ENCODE assay signal across 8 mouse cellular contexts in the genomic region with DNA sequence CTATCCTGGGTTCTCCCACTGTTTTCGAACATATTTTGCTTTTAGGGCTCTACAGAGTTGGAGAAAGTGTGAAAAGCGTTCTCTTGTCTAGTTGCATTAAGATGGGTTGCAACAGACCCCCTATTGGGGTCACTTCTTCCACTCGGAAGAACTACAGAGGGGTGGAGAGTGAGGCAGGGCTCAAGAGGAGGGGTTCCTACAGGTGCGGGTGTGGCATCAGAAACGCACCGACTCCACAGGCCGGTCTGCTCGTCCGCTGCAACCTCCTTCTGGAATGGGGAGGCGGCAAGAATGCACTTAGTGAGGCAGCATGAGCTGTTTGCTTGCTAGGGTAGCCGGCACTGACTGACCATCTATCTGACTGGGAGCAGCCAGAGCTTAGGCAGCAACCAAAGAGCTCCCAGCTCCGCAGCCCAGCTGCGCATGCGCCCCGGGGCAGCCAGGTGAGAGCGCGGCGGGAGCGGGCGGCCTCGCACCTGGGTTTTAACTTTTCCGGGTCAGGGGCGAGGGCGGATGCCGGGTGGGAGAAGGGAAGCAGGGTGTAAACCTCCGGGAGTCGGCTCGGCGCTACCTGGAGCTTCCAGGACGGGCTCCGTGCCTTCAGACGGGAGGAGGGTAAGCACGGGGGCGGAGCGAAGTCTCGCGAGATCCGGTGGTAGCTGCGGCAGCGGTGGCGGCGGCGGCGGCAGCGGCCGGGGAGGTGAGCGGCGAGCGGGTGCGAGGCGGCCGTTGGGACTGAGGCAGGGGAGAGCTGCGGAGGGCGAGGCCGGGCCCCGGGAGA. TPM values are rescaled to one million over a fixed set of nuclear protein-coding genes. Genes with fewer than 3 reads are reported as not detected.
DNase-seq lines count a peak whose midpoint lies in the region; ATAC-seq and TF ChIP-seq lines count a peak whose summit lies in the region.

A gene (plus strand): TSS at position 627 of the 781 bp plus-strand sequence.

- peaks cover 28% of the 10 kb centered on the region for H3K79me2 ChIP-seq in liver, adult 2 months (ENCODE audit: control insufficient read depth, insufficient read depth, low read length)

- peak within 1 kb of the TSS; percentile 83 for H3K4me3 ChIP-seq in erythroblast, embryonic 14.5 days (replicated peaks)
- peak within 1 kb of the TSS; percentile 92 for H3K4me3 ChIP-seq in heart, embryonic 12.5 days
- peak within 1 kb of the TSS; percentile 75 for H3K4me3 ChIP-seq in kidney, embryonic 16.5 days (ENCODE audit: low read length)
- peak within 1 kb of the TSS; percentile 68 for H3K4me3 ChIP-seq in liver, adult 2 months (ENCODE audit: insufficient read depth, low read depth, low read length)

- no peaks in the 10 kb centered on the region for H3K36me3 ChIP-seq in erythroblast, embryonic 14.5 days (ENCODE audit: control insufficient read depth)
- H3K36me3 ChIP-seq in heart, embryonic 12.5 days, result no peaks in the 10 kb centered on the region
- H3K36me3 ChIP-seq in kidney, embryonic 16.5 days (ENCODE audit: insufficient read depth, low read length), result no peaks in the 10 kb centered on the region
- no peaks in the 10 kb centered on the region for H3K36me3 ChIP-seq in liver, adult 2 months (ENCODE audit: control insufficient read depth, insufficient read depth, low read length)

- no peak for TF ChIP-seq CTCF in liver, adult 2 months (IDR thresholded peaks at IDR 0.05; ENCODE audit: low read depth, low read length)

- peak within 1 kb of the TSS; percentile 90 for H3K4me2 ChIP-seq in heart, embryonic 12.5 days
- H3K4me2 ChIP-seq in kidney, embryonic 16.5 days (replicated peaks; ENCODE audit: low read depth, low read length), result peak within 1 kb of the TSS; percentile 85

- peaks cover 18% of the 10 kb centered on the region for H3K27me3 ChIP-seq in erythroblast, embryonic 14.5 days (ENCODE audit: control insufficient read depth)
- H3K27me3 ChIP-seq in heart, embryonic 12.5 days (replicated peaks), result no peaks in the 10 kb centered on the region
- H3K27me3 ChIP-seq in kidney, embryonic 16.5 days (ENCODE audit: insufficient read depth, low read length), result no peaks in the 10 kb centered on the region
- H3K27me3 ChIP-seq in liver, adult 2 months (ENCODE audit: control insufficient read depth, insufficient read depth, low read length), result no peaks in the 10 kb centered on the region

- peak; percentile 95 for DNase-seq in CD4-positive, CD25-positive, alpha-beta regulatory T cell, adult 2 months (ENCODE audit: low read depth, low spot score)
- DNase-seq in brain, embryonic 18.5 days (ENCODE audit: low read depth, low spot score), result peak; percentile 56
- DNase-seq in liver, adult 2 months (ENCODE audit: extremely low read depth, low read depth, low spot score), result peak; percentile 69
- DNase-seq in spleen, postnatal 36 days (ENCODE audit: low spot score in 2 of 2), result peak; percentile 83 to 85

- peak within 1 kb of the TSS; percentile 69 for H3K27ac ChIP-seq in heart, embryonic 12.5 days (ENCODE audit: poor library complexity, severe bottlenecking)
- H3K27ac ChIP-seq in kidney, embryonic 16.5 days (ENCODE audit: low read length), result peak within 1 kb of the TSS; percentile 92
- peak within 1 kb of the TSS; percentile 87 for H3K27ac ChIP-seq in liver, adult 2 months (replicated peaks; ENCODE audit: insufficient read depth, low read depth, low read length)

- H3K9me3 ChIP-seq in erythroblast, embryonic 14.5 days (ENCODE audit: control insufficient read depth, low read length), result no peaks in the 10 kb centered on the region
- no peaks in the 10 kb centered on the region for H3K9me3 ChIP-seq in heart, embryonic 12.5 days (replicated peaks)
- no peaks in the 10 kb centered on the region for H3K9me3 ChIP-seq in kidney, embryonic 16.5 days (ENCODE audit: low read length)

- TF ChIP-seq POLR2A in liver, adult 2 months (IDR thresholded peaks at IDR 0.05; ENCODE audit: extremely low read depth, insufficient read depth, low read length), result peak; percentile 60; the same call in 1 of the 2 replicates

- ATAC-seq in heart, embryonic 12.5 days (ENCODE audit: insufficient number of reproducible peaks, low FRiP score), result peak; percentile 89
- ATAC-seq in kidney, embryonic 16.5 days (ENCODE audit: low FRiP score, low TSS enrichment), result peak; percentile 92
- ATAC-seq in monocyte, adult 5-6 weeks (replicated peaks; ENCODE audit: insufficient number of reproducible peaks, low FRiP score, low TSS enrichment, poor library complexity, severe bottlenecking), result peak; percentile 60

- H3K4me1 ChIP-seq in erythroblast, embryonic 14.5 days (ENCODE audit: control insufficient read depth), result peaks cover 19% of the 10 kb centered on the region
- H3K4me1 ChIP-seq in heart, embryonic 12.5 days (replicated peaks), result peaks cover 27% of the 10 kb centered on the region
- peaks cover 15% of the 10 kb centered on the region for H3K4me1 ChIP-seq in kidney, embryonic 16.5 days (ENCODE audit: insufficient read depth, low read length)
- peaks cover 16% of the 10 kb centered on the region for H3K4me1 ChIP-seq in liver, adult 2 months (ENCODE audit: control insufficient read depth, insufficient read depth, low read length)

- 1% methylated on average over 52 of the region's 56 CpGs for WGBS in heart, embryonic 12.5 days
- WGBS in kidney, embryonic 16.5 days, result 1% methylated on average over 43 of the region's 56 CpGs
- 2% methylated on average over 53 of the region's 56 CpGs for WGBS in liver, adult 2 months

- H3K9ac ChIP-seq in heart, embryonic 12.5 days, result peak within 1 kb of the TSS; percentile 91
- peak within 1 kb of the TSS; percentile 95 for H3K9ac ChIP-seq in kidney, embryonic 16.5 days (replicated peaks; ENCODE audit: low read length)
- H3K9ac ChIP-seq in liver, adult 2 months (ENCODE audit: low read depth, low read length), result peak within 1 kb of the TSS; percentile 94

RNA-seq across cellular contexts. Expression of the gene that starts here (rescaled TPM):
- polyA plus RNA-seq in erythroblast, embryonic 14.5 days (2012), result 0.01 TPM in 2 replicates
- polyA plus RNA-seq in heart, embryonic 12.5 days (2016; fragmentation: Nextera tagmentation; extraction: Ambion mirVana), result 15.2 and 15.5 TPM in 2 replicates
- polyA plus RNA-seq in kidney, embryonic 16.5 days (2015; fragmentation: Nextera tagmentation; extraction: Ambion mirVana), result 18.8 and 23.1 TPM in 2 replicates
- 9.2 and 9.4 TPM in 2 replicates for total RNA-seq in liver, adult 2 months (2014; rRNA removed)
- polyA plus RNA-seq in liver, adult 2 months (2012; rRNA removed), result 3.2 and 4.2 TPM in 2 replicates
- total RNA-seq in monocyte, adult 5-6 weeks (2017), result 3.8 to 9.2 TPM (median 4.6 TPM) in 3 replicates

Comparison
In these comparisons a context has a peak if more than half of its experiments do, and no peak if none do; other contexts are left out.
1. Peak in every context shown above with its lines: DNase-seq, ATAC-seq, H3K4me3 ChIP-seq and H3K27ac ChIP-seq.